Mouse (Mus musculus) small intestine, adult 2 months (tissue): ENCODE data around the gene Elavl4. TPM values are rescaled to one million over a fixed set of nuclear protein-coding genes. Genes with fewer than 3 reads are reported as not detected.

Source experiments
- H3K27ac ChIP-seq: fragments of 200-500 bp; 2 replicates; pipeline ENCODE4 v1.5.1; 2012; ENCODE audit warnings: low read depth, low read length, control low read depth, inconsistent platforms; ENCODE audit not compliant: insufficient read depth
- H3K27me3 ChIP-seq: fragments of 200-500 bp; 2 replicates; pipeline ENCODE4 v1.6.1; 2012; ENCODE audit warnings: mild to moderate bottlenecking, moderate library complexity, low read length, inconsistent platforms; ENCODE audit not compliant: control insufficient read depth, insufficient read depth
- H3K36me3 ChIP-seq: fragments of 200-500 bp; 2 replicates; pipeline ENCODE4 v1.6.1; 2012; ENCODE audit warnings: mild to moderate bottlenecking, low read length, control low read depth, inconsistent platforms; ENCODE audit not compliant: control insufficient read depth, insufficient read depth
- H3K4me1 ChIP-seq: fragments of 200-500 bp; 2 replicates; pipeline ENCODE4 v1.6.1; 2012; ENCODE audit warnings: low read length, inconsistent platforms, mixed read lengths; ENCODE audit not compliant: control insufficient read depth, insufficient read depth, insufficient read length
- H3K4me3 ChIP-seq: fragments of 200-500 bp; 2 replicates; pipeline ENCODE4 v1.5.1; 2012; ENCODE audit warnings: low read depth, mild to moderate bottlenecking, control low read depth, inconsistent platforms, low read length, moderate library complexity
- CTCF ChIP-seq: fragments of 200-500 bp; IDR thresholded peaks from 2 replicates; pipeline ENCODE4 v1.5.1; 2012; ENCODE audit warnings: low read depth, mild to moderate bottlenecking, control low read depth, inconsistent platforms, low read length, moderate library complexity, mixed read lengths; ENCODE audit not compliant: insufficient replicate concordance, insufficient read length; ENCODE audit errors: extremely low read depth
- POLR2A ChIP-seq: fragments of 200-500 bp; IDR thresholded peaks from 2 replicates; pipeline ENCODE4 v1.6.1; 2012; ENCODE audit warnings: low read depth, mild to moderate bottlenecking, control low read depth, inconsistent platforms, low read length, moderate library complexity
- WGBS: fragments of 180-500 bp; shearing (Covaris S2); methylation state at CpG from one replicate; pipeline ENCODE4 v1.1.7; 2018; 5-methylcytosine and 5-hydroxymethylcytosine counted together
- polyA plus RNA-seq: library from polyadenylated mRNA; depleted of rRNA; stranded (reverse); fragments of >200 nt; gene quantifications from 2 replicates; pipeline ENCODE4 v1.2.3, GENCODE M21; 2012

Gene Elavl4
- polyA plus RNA-seq, 1 experiment, result 0.94 TPM

DNA sequence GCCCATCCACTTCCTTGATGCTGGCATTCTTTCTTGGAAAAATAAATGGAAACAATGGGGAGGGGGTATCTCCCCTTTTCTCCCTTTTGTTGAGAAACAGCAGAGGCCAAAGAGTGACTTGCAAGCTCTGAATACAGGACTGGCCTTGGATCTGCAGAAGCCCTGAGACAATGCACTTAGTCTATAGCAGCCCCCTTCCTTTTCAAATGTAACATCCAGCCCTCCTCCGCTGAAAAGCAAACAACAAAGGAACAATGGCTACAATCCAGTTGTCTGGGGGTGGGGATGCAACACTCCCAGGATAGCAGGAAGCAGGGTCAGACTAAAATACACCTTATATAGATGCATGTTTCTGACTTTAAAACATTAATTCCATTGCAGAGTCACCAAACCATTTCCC, 39.6 kb downstream of the Elavl4 start:
- Histone ChIP-seq H3K36me3 (no peaks in the 10 kb centered on the region), H3K27ac (no peak overlapping the region), H3K4me1 (no peaks in the 10 kb centered on the region), H3K27me3 (no peaks in the 10 kb centered on the region), H3K4me3 (no peak overlapping the region)
- 18% methylated on average over 1 of the region's 1 CpGs for WGBS
- no peak for TF ChIP-seq POLR2A
- TF ChIP-seq CTCF, result no peak

GRCm38 (mm10) chr4:110306972-110307371, 44.7 kb downstream of the Elavl4 start:
- H3K4me1 ChIP-seq, result no peaks in the 10 kb centered on the region
- H3K36me3 ChIP-seq, result no peaks in the 10 kb centered on the region
- TF ChIP-seq CTCF (no peak), POLR2A (no peak)
- no peak overlapping the region for H3K4me3 ChIP-seq
- no peak overlapping the region for H3K27ac ChIP-seq
- WGBS, result 55% methylated on average over 5 of the region's 5 CpGs
- H3K27me3 ChIP-seq, result no peaks in the 10 kb centered on the region

GRCm38 (mm10) chr4:110306559-110306958, 45.1 kb downstream of the Elavl4 start:
- no peak overlapping the region for H3K27ac ChIP-seq
- WGBS, result 84% methylated on average over 11 of the region's 11 CpGs
- no peak for TF ChIP-seq CTCF
- no peak for TF ChIP-seq POLR2A
- H3K36me3 ChIP-seq, result no peaks in the 10 kb centered on the region
- no peaks in the 10 kb centered on the region for H3K4me1 ChIP-seq
- no peaks in the 10 kb centered on the region for H3K27me3 ChIP-seq
- no peak overlapping the region for H3K4me3 ChIP-seq

GRCm38 (mm10) chr4:110295793-110296192, 55.9 kb downstream of the Elavl4 start:
- H3K4me1 ChIP-seq, result no peaks in the 10 kb centered on the region
- H3K36me3 ChIP-seq, result no peaks in the 10 kb centered on the region
- 82% methylated on average over 3 of the region's 3 CpGs for WGBS
- H3K4me3 ChIP-seq, result no peak overlapping the region
- TF ChIP-seq CTCF (no peak), POLR2A (no peak)
- no peak overlapping the region for H3K27ac ChIP-seq
- no peaks in the 10 kb centered on the region for H3K27me3 ChIP-seq

GRCm38 (mm10) chr4:110293238-110293637, 58.5 kb downstream of the Elavl4 start:
- Histone ChIP-seq H3K27ac (no peak overlapping the region), H3K36me3 (no peaks in the 10 kb centered on the region), H3K27me3 (no peaks in the 10 kb centered on the region), H3K4me1 (no peaks in the 10 kb centered on the region), H3K4me3 (no peak overlapping the region)
- no peak for TF ChIP-seq CTCF
- TF ChIP-seq POLR2A, result no peak
- WGBS, result 80% methylated on average over 5 of the region's 5 CpGs

GRCm38 (mm10) chr4:110292471-110292870, 59.2 kb downstream of the Elavl4 start:
- Histone ChIP-seq H3K4me3 (no peak overlapping the region), H3K4me1 (no peaks in the 10 kb centered on the region), H3K36me3 (no peaks in the 10 kb centered on the region), H3K27me3 (no peaks in the 10 kb centered on the region), H3K27ac (no peak overlapping the region)
- 84% methylated on average over 10 of the region's 10 CpGs for WGBS
- no peak for TF ChIP-seq CTCF
- TF ChIP-seq POLR2A, result no peak

GRCm38 (mm10) chr4:110290544-110291095, 61.1 kb downstream of the Elavl4 start:
- no peaks in the 10 kb centered on the region for H3K27me3 ChIP-seq
- no peak overlapping the region for H3K4me3 ChIP-seq
- no peaks in the 10 kb centered on the region for H3K36me3 ChIP-seq
- H3K4me1 ChIP-seq, result no peaks in the 10 kb centered on the region
- no peak overlapping the region for H3K27ac ChIP-seq
- no peak for TF ChIP-seq CTCF
- no peak for TF ChIP-seq POLR2A
- 76% methylated on average over 7 of the region's 7 CpGs for WGBS

- no peaks in the 10 kb centered on the region for H3K36me3 ChIP-seq
- no peaks in the 10 kb centered on the region for H3K4me1 ChIP-seq
- no peak overlapping the region for H3K27ac ChIP-seq
- no peaks in the 10 kb centered on the region for H3K27me3 ChIP-seq
- H3K4me3 ChIP-seq, result no peak overlapping the region
- 72% methylated on average over 12 of the region's 12 CpGs for WGBS
- TF ChIP-seq POLR2A (no peak), CTCF (no peak)
Measured at GRCm38 (mm10) chr4:110290056-110290455, 61.7 kb downstream of the Elavl4 start.
